Mouse (Mus musculus): ENCODE results near the gene Cnnm1.

GRCm38 (mm10) chr19:43407181-43407580 is 33.1 kb upstream of the Cnnm1 start:
- TF ChIP-seq ZC3H11A (IDR thresholded peaks at IDR 0.05; ENCODE audit: borderline replicate concordance, low read depth, low read length) (no peak), MAFK (IDR thresholded peaks at IDR 0.05; ENCODE audit: insufficient read depth, low read depth, low read length) (no peak), CHD2 (IDR thresholded peaks at IDR 0.05; ENCODE audit: low read depth, low read length) (no peak), HCFC1 (IDR thresholded peaks at IDR 0.05; ENCODE audit: borderline replicate concordance, insufficient read depth, low read length) (no peak), ZNF384 (IDR thresholded peaks at IDR 0.05; ENCODE audit: low read depth, low read length) (no peak)

All from ES-E14 (cell line).